Mouse (Mus musculus): ENCODE measurements around the gene Nfat5. TPM values are rescaled to one million over a fixed set of nuclear protein-coding genes. Genes with fewer than 3 reads are reported as not detected.

The Nfat5 gene
- polyA plus RNA-seq, 1 experiment from 2014 or later, result 15.6 TPM

DNA sequence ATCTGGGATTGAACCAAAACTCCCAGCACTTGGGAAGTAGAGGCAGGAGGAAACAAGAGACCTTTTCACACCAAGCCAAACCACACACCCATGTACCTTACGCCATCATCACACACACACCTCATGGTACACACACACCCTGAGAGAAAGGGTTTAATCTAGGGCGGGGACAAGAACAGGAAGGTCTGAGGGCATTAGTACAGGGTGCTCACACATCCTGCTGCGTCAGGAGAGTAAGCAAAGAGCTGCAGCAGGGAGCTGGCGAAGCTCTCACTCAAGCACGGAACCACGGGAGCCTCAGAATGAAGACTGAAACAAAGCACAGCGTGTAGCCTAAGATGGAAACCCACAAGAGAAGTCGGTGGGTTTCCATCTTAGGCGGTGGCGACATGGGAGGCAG, 120.6 kb downstream of the Nfat5 start:
- H3K9me3 ChIP-seq (ENCODE audit: control insufficient read depth, low read length), result no peaks in the 10 kb centered on the region
- H3K27ac ChIP-seq (replicated peaks in 1 of 2; ENCODE audit: control insufficient read depth in 1 of 2, insufficient read depth in 1 of 2, low read depth in 2 of 2, low read length in 2 of 2), result no peak overlapping the region
- WGBS, result 91% methylated on average over 10 of the region's 10 CpGs
- no peaks in the 10 kb centered on the region for H3K4me1 ChIP-seq (ENCODE audit: control insufficient read depth in 2 of 2, insufficient read depth in 2 of 2, low read length in 2 of 2)
- no peak overlapping the region for H3K4me3 ChIP-seq (ENCODE audit: control insufficient read depth in 1 of 2, insufficient read depth in 1 of 2, low read depth in 1 of 2, low read length in 2 of 2)
- H3K36me3 ChIP-seq (ENCODE audit: control insufficient read depth, insufficient read depth, low read length), result peaks cover 100% of the 10 kb centered on the region
- ATAC-seq (ENCODE audit: insufficient number of reproducible peaks, insufficient read depth, low FRiP score, low read depth), result no peak
- H3K9ac ChIP-seq (ENCODE audit: low read length), result no peak overlapping the region
- H3K27me3 ChIP-seq (ENCODE audit: control insufficient read depth, insufficient read depth, low read length), result no peaks in the 10 kb centered on the region
- H3K4me2 ChIP-seq (ENCODE audit: low read length), result no peak overlapping the region

DNA sequence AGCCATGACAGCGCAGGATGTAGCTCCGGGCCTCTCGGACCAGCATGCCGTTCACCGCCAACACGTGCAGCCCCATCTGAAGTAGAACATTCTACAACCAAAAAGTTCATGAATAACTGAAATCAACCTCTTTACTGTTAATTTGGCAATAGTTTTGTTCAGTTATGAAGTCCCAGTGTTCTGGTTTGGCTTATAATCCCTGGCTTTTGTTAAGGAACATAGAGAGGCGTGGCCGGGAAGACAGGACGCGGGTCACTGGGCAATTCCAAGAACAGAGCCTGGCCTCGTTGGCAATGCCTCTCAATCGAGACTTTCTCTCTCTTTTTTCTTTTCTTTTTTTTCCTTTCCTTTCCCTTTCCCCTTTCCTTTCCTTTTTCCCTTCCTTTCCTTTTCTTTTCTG, 123.7 kb downstream of the Nfat5 start:
- peaks cover 100% of the 10 kb centered on the region for H3K36me3 ChIP-seq (ENCODE audit: control insufficient read depth, insufficient read depth, low read length)
- no peak overlapping the region for H3K4me2 ChIP-seq (ENCODE audit: low read length)
- WGBS, result 90% methylated on average over 12 of the region's 12 CpGs
- no peak overlapping the region for H3K9ac ChIP-seq (ENCODE audit: low read length)
- ATAC-seq (ENCODE audit: insufficient number of reproducible peaks, insufficient read depth, low FRiP score, low read depth), result no peak
- H3K27me3 ChIP-seq (ENCODE audit: control insufficient read depth, insufficient read depth, low read length), result no peaks in the 10 kb centered on the region
- H3K27ac ChIP-seq (replicated peaks in 1 of 2; ENCODE audit: control insufficient read depth in 1 of 2, insufficient read depth in 1 of 2, low read depth in 2 of 2, low read length in 2 of 2), result no peak overlapping the region
- H3K4me3 ChIP-seq (ENCODE audit: control insufficient read depth in 1 of 2, insufficient read depth in 1 of 2, low read depth in 1 of 2, low read length in 2 of 2), result no peak overlapping the region
- no peaks in the 10 kb centered on the region for H3K4me1 ChIP-seq (ENCODE audit: control insufficient read depth in 2 of 2, insufficient read depth in 2 of 2, low read length in 2 of 2)
- no peaks in the 10 kb centered on the region for H3K9me3 ChIP-seq (ENCODE audit: control insufficient read depth, low read length)

DNA sequence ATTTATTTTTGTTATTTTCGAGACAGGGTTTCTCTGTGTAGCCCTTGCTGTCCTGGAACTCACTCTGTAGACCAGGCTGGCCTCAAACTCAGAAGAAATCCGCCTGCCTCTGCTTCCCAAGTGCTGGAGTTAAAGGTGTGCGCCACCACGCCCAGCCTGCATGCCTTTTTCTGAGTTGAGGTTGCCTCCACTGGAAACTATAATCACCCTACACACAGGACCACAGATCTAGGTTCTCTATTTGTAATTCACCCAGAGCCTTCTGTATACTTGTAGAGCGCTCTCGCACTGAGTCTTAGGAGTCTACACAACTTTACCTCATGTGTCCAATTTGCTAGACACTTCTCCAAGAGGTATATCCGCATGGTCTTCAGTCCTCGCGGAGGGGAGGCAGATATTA, 130.9 kb downstream of the Nfat5 start:
- peak overlapping the region; percentile 89 for H3K9ac ChIP-seq (ENCODE audit: low read length)
- no peak for ATAC-seq (ENCODE audit: insufficient number of reproducible peaks, insufficient read depth, low FRiP score, low read depth)
- no peaks in the 10 kb centered on the region for H3K27me3 ChIP-seq (ENCODE audit: control insufficient read depth, insufficient read depth, low read length)
- peaks cover 42% of the 10 kb centered on the region for H3K36me3 ChIP-seq (ENCODE audit: control insufficient read depth, insufficient read depth, low read length)
- peak overlapping the region; percentile 82 for H3K4me2 ChIP-seq (ENCODE audit: low read length)
- peak overlapping the region; percentile 78 to 88 for H3K4me3 ChIP-seq (ENCODE audit: control insufficient read depth in 1 of 2, insufficient read depth in 1 of 2, low read depth in 1 of 2, low read length in 2 of 2)
- peak overlapping the region; percentile 38 to 61; a peak in 3 of 4 replicates for H3K27ac ChIP-seq (replicated peaks in 1 of 2; ENCODE audit: control insufficient read depth in 1 of 2, insufficient read depth in 1 of 2, low read depth in 2 of 2, low read length in 2 of 2)
- 27% methylated on average over 9 of the region's 9 CpGs for WGBS
- no peaks in the 10 kb centered on the region for H3K9me3 ChIP-seq (ENCODE audit: control insufficient read depth, low read length)
- H3K4me1 ChIP-seq (ENCODE audit: control insufficient read depth in 2 of 2, insufficient read depth in 2 of 2, low read length in 2 of 2), result peaks cover 0 to 10% of the 10 kb centered on the region in 2 experiments; a peak in 2 of 4 replicates

DNA sequence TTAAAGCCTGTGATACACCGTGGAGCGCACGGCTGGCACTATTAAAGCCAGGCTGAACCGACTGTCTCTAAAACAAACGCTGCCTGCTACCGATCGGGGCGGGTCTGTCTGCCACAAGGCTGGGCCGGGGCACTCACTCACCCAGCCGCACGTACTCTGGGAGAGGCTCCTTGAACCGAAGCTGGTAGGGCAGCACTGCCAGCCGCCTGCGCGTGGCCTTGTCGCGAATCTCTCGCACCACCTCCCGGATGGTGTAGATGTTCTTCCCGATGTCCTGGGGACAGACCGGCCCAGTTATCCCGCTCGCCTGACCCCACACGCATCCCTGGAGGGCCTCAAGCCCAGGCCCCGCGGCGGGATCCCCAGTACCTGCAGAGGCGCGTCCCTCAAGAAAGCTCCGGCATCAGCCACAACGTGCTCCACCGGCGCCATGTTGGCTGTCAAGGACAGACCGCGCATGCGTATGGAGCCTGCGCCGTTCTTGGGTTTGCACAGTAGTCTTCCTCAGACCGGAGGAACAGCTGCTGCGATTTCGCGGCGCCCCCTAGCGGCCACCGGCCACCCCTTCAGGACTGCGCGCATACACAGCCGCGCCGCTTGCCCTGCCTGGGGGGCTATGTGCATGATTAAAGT, 131.4 kb downstream of the Nfat5 start, which contains the start of gene Nob1:
TSS of gene Nob1 (minus strand) at position 455 of the 633 bp plus-strand sequence.
- Histone ChIP-seq H3K4me3 (ENCODE audit: control insufficient read depth in 1 of 2, insufficient read depth in 1 of 2, low read depth in 1 of 2, low read length in 2 of 2) (peak within 1 kb of the TSS; percentile 78 to 88), H3K9me3 (ENCODE audit: control insufficient read depth, low read length) (no peaks in the 10 kb centered on the region)
- under 1% methylated on average over 50 of the region's 50 CpGs for WGBS

DNA sequence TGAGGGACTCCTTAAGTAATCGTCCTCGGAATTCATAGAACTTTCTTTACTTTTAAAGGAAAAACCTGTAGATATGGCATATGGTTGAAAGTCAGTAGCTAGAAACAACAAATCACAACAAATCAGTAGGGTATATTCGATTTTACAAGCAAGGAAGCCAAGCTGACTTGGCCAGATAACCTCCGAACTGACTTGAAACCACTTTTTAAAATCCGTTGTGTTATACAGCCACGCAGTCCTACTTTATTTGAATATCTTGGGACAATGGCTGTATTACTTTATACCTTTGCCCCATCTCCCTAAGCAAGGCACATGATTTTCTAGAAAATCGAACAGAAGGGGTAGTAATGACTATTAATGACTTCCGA, 131.9 kb downstream of the Nfat5 start:
- Histone ChIP-seq H3K36me3 (ENCODE audit: control insufficient read depth, insufficient read depth, low read length) (peaks cover 32% of the 10 kb centered on the region), H3K4me1 (ENCODE audit: control insufficient read depth in 2 of 2, insufficient read depth in 2 of 2, low read length in 2 of 2) (peaks cover 0 to 10% of the 10 kb centered on the region in 2 experiments; a peak in 2 of 4 replicates), H3K9ac (ENCODE audit: low read length) (no peak overlapping the region), H3K4me2 (ENCODE audit: low read length) (peak overlapping the region; percentile 82; the same call in 1 of the 2 replicates), H3K27me3 (ENCODE audit: control insufficient read depth, insufficient read depth, low read length) (no peaks in the 10 kb centered on the region), H3K9me3 (ENCODE audit: control insufficient read depth, low read length) (no peaks in the 10 kb centered on the region), H3K27ac (replicated peaks in 1 of 2; ENCODE audit: control insufficient read depth in 1 of 2, insufficient read depth in 1 of 2, low read depth in 2 of 2, low read length in 2 of 2) (no peak overlapping the region), H3K4me3 (ENCODE audit: control insufficient read depth in 1 of 2, insufficient read depth in 1 of 2, low read depth in 1 of 2, low read length in 2 of 2) (no peak overlapping the region)
- ATAC-seq (ENCODE audit: insufficient number of reproducible peaks, insufficient read depth, low FRiP score, low read depth), result no peak
- WGBS, result 43% methylated on average over 8 of the region's 8 CpGs

More for the DNA sequence above, 131.4 kb downstream of the Nfat5 start, which contains the start of gene Nob1:
- H3K27ac ChIP-seq (replicated peaks in 1 of 2; ENCODE audit: control insufficient read depth in 1 of 2, insufficient read depth in 1 of 2, low read depth in 2 of 2, low read length in 2 of 2), result peak within 1 kb of the TSS; percentile 38 to 61
- peak within 1 kb of the TSS; percentile 89 for H3K9ac ChIP-seq (ENCODE audit: low read length)
- ATAC-seq (ENCODE audit: insufficient number of reproducible peaks, insufficient read depth, low FRiP score, low read depth), result peak; percentile 98
- peaks cover 0 to 10% of the 10 kb centered on the region in 2 experiments; a peak in 2 of 4 replicates for H3K4me1 ChIP-seq (ENCODE audit: control insufficient read depth in 2 of 2, insufficient read depth in 2 of 2, low read length in 2 of 2)
- H3K36me3 ChIP-seq (ENCODE audit: control insufficient read depth, insufficient read depth, low read length), result peaks cover 37% of the 10 kb centered on the region
- H3K4me2 ChIP-seq (ENCODE audit: low read length), result peak within 1 kb of the TSS; percentile 82
- H3K27me3 ChIP-seq (ENCODE audit: control insufficient read depth, insufficient read depth, low read length), result no peaks in the 10 kb centered on the region

Other genes starting within 250 kb of the Nfat5 start
- 46.1 and 47.4 TPM in 2 replicates for gene Pdf, start 244.9 kb upstream of the Nfat5 start, polyA plus RNA-seq (2014; fragmentation: Nextera tagmentation; extraction: Ambion mirVana)
- gene Cog8, start 236.8 kb upstream of the Nfat5 start, polyA plus RNA-seq (2014; fragmentation: Nextera tagmentation; extraction: Ambion mirVana), result 26.5 and 27.1 TPM in 2 replicates
- 49.1 and 54.4 TPM in 2 replicates for gene Nip7, start 236.6 kb upstream of the Nfat5 start, polyA plus RNA-seq (2014; fragmentation: Nextera tagmentation; extraction: Ambion mirVana)
- not detected in 2 replicates for gene Tmed6, start 227.8 kb upstream of the Nfat5 start, polyA plus RNA-seq (2014; fragmentation: Nextera tagmentation; extraction: Ambion mirVana)
- gene Terf2, start 196.9 kb upstream of the Nfat5 start, polyA plus RNA-seq (2014; fragmentation: Nextera tagmentation; extraction: Ambion mirVana), result 8.3 and 9.8 TPM in 2 replicates
- 65.6 and 71.9 TPM in 2 replicates for gene Cyb5b, start 142.8 kb upstream of the Nfat5 start, polyA plus RNA-seq (2014; fragmentation: Nextera tagmentation; extraction: Ambion mirVana)
- 6.0 and 6.4 TPM in 2 replicates for gene Nqo1, start 109.7 kb downstream of the Nfat5 start, polyA plus RNA-seq (2014; fragmentation: Nextera tagmentation; extraction: Ambion mirVana)
- gene Nob1, start 131.6 kb downstream of the Nfat5 start, polyA plus RNA-seq (2014; fragmentation: Nextera tagmentation; extraction: Ambion mirVana), result 41.2 and 41.8 TPM in 2 replicates
- 28.5 and 28.6 TPM in 2 replicates for gene Wwp2, start 142.9 kb downstream of the Nfat5 start, polyA plus RNA-seq (2014; fragmentation: Nextera tagmentation; extraction: Ambion mirVana)

All from heart, embryonic 14.5 days (tissue).